Mouse (Mus musculus) T-helper 17 cell (primary cell): ENCODE results near the gene Tmbim1.
"Not testable (repeated sequence)": the region's sequence is repeated elsewhere in the genome, so short reads cannot be mapped to it uniquely, and the experiment has no call there.

Source experiments
- in situ Hi-C, 2 experiments: fragments of 300-600 bp; cut with MboI, MseI; formaldehyde crosslinking; loops; 1 replicate in 1 of 2; 2 replicates in 1 of 2; pipeline ENCODE4 v1.15.1; 2025; ENCODE audit warnings: high pct_unique_total_duplicates in 2 of 2

Tmbim1 gene

DNA sequence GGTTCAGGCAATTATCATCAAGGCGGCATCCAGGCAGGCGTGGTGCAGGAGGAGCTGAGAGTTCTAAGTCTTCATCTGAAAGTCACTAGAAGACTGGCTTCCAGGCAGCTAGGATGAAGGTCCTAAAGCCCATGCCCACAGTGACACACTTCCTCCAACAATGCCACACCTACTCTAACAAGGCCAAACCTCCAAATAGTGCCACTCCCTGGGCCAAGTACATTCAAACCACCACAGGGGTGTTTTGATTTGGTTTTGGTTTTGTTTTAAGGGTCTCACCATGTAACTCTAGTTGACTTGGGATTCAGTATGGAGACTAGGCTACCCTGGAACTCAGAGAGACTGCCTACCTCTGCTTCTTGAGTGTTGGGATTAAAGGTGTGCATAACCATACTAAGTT is at the start of gene Tmbim1:
Gene Tmbim1, minus strand, starts transcription at position 101 of the 400 bp plus-strand sequence.
- in situ Hi-C loops: loop anchor here (5.0 to 25.0 kb wide), 2 partner anchors 77 to 1443 kb away; partner anchors contain the start of gene Igfbp5 (in 1 of the 2)

- in situ Hi-C loops: no loop called here
These were observed 48.2 kb upstream of the Tmbim1 start for GRCm38 (mm10) chr1:74353453-74354229.

DNA sequence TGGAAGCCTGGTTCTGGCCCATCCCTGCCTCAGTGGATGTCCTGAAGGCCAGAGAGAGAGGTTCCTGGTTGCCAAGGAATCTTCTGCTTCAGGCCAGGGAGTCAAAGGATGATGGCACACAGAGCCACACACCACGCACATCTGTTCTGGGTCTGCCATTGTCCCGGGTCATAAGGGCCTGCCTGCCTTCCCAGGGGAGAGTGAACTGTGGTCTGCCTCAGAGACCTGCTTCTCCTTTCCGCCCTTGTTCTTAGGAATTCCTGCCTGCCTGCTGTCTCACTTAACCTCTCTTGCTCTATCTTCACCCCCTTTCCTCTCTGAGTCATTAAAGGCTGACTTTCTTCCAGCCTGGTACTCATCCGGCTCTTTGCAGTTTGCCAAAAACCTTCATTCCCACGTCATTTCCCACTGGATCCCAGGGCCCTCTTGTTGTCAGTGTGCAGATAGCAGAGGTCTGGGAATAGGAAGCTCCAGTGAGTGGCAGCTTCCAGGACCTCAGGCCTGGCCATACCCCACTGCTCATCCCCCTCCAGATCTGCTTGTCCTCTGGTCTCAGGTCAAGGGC is 47.2 kb upstream of the Tmbim1 start:
- in situ Hi-C loops: no loop called here

- in situ Hi-C loops: no loop called here
These were observed 45.9 kb upstream of the Tmbim1 start for GRCm38 (mm10) chr1:74351185-74351769.

- in situ Hi-C loops: no loop called here
These were observed 38.9 kb upstream of the Tmbim1 start for GRCm38 (mm10) chr1:74344163-74344916.

GRCm38 (mm10) chr1:74343161-74343560 is 37.7 kb upstream of the Tmbim1 start:
- in situ Hi-C loops: no loop called here

GRCm38 (mm10) chr1:74342308-74342707 is 36.9 kb upstream of the Tmbim1 start:
- in situ Hi-C loops: no loop called here

DNA sequence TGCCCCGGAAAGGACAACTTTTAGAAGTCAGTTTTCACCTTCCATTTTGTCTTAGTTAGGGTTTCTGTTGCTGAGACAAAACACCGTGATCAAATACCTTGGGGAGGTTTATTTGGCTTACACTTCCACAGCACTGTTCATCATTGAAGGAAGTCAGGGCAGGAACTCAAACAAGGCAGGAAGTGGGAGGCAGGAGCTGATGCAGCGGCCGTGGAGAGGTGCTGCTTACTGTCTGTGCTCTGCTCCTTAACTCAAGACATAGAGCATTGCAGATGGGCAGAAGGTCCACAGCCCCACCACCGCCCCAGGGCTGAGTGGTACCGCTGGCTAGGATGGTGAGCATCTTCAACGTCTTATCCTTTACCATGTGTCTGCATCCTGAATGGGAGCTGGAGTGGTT is 36.5 kb upstream of the Tmbim1 start:
- in situ Hi-C loops: no loop called here

DNA sequence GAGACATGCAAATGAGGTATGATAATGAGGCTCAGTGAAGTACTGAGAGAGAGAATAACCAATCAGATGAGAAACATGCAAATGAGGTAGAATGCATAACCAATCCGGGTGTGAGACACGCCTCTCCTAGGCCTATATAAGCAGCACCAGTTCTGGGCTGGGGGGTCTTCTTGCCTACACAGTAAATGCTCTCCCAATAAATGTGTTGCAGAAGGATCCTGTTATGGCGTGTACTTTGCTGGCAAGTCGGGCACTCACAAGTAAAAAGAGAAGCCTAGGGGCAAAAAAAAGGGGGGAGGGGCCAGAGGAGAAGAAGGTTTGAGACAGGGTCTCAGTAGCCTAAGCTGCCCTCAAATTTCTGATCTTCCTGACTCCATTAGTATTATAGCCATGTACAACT is 35.6 kb upstream of the Tmbim1 start:
- in situ Hi-C loops: not testable (repeated sequence)

GRCm38 (mm10) chr1:74340361-74340764 is 34.9 kb upstream of the Tmbim1 start:
- in situ Hi-C loops: no loop called here

- in situ Hi-C loops: loop anchor here in 1 of 2 experiments (10.0 kb wide), 1 partner anchor 795 kb away; the partner anchor contains the start of gene Slc23a3
These were observed 34.5 kb upstream of the Tmbim1 start for GRCm38 (mm10) chr1:74339917-74340316.

GRCm38 (mm10) chr1:74338626-74339025 is 33.2 kb upstream of the Tmbim1 start:
- in situ Hi-C loops: loop anchor here in 1 of 2 experiments (10.0 kb wide), 1 partner anchor 796 kb away; the partner anchor contains the start of gene Slc23a3

DNA sequence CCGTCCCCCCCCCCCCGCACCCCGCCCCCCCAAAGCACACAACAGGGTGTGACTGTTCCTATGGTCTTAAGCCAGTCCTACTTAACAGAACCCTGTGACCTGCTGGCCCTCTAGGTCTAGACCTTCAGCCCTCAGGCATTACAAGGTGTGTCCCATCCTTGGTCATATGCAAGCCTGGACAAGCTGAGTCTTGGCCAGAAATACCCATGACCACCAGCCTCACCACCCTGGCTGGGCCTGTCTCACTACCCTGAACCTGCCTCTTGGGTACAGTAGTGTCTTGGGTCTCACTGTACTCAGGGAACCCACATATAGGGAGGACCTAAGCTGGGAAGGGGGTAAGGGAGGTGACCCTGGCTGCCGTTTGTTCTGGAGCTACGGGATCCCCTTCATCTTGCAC is 32.6 kb upstream of the Tmbim1 start:
- in situ Hi-C loops: loop anchor here in 1 of 2 experiments (10.0 kb wide), 1 partner anchor 797 kb away; the partner anchor contains the start of gene Slc23a3

DNA sequence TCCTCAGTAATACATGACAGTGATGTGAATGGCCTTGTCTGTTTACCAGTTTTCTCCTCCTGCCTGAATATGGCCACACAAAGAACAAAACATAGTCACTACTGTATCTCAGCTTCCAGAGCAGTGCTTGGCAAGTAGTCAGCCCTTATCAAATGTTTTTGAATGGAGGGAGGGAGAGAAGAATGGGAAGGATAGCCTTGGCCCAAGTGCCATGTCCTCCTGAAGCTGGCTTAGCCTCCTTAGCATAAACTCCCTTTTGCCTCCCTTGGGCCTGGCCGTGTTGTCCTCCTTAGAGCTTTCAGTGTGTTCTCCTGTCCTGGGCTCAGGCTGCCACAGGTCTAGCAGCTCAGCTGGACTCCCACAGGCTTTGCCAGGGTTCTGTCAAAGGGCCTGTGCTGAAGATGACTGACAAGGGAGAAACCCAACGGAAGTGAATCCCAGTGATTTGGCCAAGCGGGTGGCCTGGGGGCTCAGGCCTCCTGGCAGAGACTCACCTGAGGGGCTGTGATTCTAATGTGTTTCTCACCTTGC is 31.9 kb upstream of the Tmbim1 start:
- in situ Hi-C loops: loop anchor here in 1 of 2 experiments (10.0 kb wide), 1 partner anchor 797 kb away; the partner anchor contains the start of gene Slc23a3

GRCm38 (mm10) chr1:74335436-74336170 is 30.2 kb upstream of the Tmbim1 start:
- in situ Hi-C loops: loop anchor here in 1 of 2 experiments (10.0 kb wide), 1 partner anchor 799 kb away; the partner anchor contains the start of gene Slc23a3

GRCm38 (mm10) chr1:74335033-74335432 is 29.6 kb upstream of the Tmbim1 start:
- in situ Hi-C loops: loop anchor here in 1 of 2 experiments (10.0 kb wide), 1 partner anchor 800 kb away; the partner anchor contains the start of gene Slc23a3

DNA sequence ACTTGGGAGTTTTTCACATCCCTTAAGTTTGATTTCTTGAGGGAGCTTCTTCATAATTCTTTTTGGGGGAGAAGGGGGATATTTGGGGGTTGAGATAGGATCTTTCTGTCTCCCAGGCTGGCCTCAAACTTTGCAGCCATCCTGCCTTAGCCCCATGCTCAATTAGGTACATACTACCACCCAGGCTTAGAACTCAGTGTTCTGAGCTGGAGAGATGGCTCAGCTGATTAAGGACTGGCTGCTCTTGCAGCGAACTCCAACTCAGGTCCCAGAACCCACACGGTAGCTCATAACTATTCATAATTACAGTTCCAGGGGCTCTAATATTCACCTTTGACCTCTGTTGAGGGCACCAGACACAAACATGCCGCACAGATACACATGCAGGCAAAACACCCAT is 29.2 kb upstream of the Tmbim1 start:
- in situ Hi-C loops: loop anchor here in 1 of 2 experiments (10.0 kb wide), 1 partner anchor 800 kb away; the partner anchor contains the start of gene Slc23a3

DNA sequence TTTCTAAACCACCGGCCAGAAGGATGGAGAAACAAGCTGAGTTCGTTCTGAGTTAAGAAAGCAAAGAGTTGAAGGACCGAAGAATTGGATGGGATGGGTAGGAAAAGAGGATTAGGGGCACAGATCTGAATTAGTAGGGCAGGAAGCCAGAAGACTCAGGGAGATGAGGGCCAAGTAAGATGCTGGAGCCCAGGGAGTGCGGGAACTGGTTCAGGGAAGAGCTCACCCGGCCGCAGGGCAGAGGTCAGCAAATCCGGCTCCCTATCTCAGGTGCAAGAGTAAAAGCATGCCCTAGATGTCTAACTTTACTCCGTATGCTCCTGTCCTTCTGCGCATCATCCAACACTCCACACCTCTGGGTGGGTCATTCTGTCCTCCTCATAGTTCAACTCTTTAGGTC is 27.5 kb upstream of the Tmbim1 start:
- in situ Hi-C loops: loop anchor here in 1 of 2 experiments (10.0 kb wide), 1 partner anchor 802 kb away; the partner anchor contains the start of gene Slc23a3

DNA sequence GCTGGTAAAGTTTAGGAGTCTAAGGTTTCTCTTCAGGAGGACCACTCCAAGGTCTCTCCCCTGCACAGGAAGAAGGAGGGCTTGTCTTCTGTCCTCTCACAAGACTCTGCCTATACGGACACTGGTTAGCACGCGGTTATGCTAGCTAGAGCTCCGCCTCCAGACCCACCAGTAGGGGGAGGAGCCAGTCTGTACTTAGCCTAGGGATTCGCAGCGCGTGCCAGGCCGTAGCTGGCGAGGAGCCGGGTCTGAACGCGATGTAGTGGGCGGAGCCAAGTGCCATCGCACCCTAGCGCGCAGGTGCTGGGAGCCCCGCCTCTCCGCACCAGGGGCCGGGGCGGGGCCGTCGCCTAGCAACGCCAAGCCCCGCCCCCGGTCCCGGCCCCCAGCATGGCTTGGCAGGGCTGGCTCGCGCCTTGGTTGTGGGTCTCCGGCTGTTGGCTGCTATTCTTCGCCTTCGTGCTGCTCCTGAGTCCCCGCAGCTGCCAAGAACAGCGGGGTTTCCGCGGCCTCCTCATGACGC is 26.9 kb upstream of the Tmbim1 start:
- in situ Hi-C loops: loop anchor here in 1 of 2 experiments (10.0 kb wide), 1 partner anchor 802 kb away; the partner anchor contains the start of gene Slc23a3
